ENCODE assay signal across 13 mouse cellular contexts in the genomic region with DNA sequence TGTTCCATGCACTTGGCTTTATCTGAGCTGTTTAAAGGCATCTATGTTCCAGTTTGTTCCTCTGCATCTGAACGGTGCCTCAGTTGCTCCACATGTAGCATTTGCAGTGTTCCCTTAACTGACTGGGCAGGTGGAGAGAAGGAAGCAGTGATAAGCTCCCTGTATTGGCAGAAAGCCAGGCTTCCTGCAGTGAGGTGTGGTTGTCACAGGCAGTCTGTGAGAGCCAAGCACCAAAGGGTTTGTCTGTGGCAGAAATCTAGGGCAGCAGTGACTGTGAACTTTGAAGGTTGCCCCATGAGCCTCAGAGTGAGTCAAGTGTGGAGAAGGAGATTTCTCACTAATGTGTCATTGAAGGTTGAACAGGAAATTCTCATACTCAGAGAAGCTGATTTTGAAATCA. TPM values are rescaled to one million over a fixed set of nuclear protein-coding genes. Genes with fewer than 3 reads are reported as not detected.
DNase-seq lines count a peak whose midpoint lies in the region; ATAC-seq lines count a peak whose summit lies in the region.
"Had no signal": no experiment of that assay in that cellular context is flagged by ENCODE, and none has a peak within 500 bp of the region (broad histone marks: within the 10 kb centered on the region; RNA-seq: fewer than 3 reads in every experiment).

No protein-coding gene starts in this region.

- H3K9me3 ChIP-seq in liver, embryonic 16.5 days (replicated peaks; ENCODE audit: control insufficient read depth, low read length): no peaks in the 10 kb centered on the region
- H3K9me3 ChIP-seq in liver, embryonic 12.5 days (replicated peaks): no peaks in the 10 kb centered on the region

- H3K27me3 ChIP-seq in liver, embryonic 16.5 days (ENCODE audit: control insufficient read depth, insufficient read depth, low read depth, low read length): no peaks in the 10 kb centered on the region
- H3K27me3 ChIP-seq in liver, embryonic 12.5 days (replicated peaks): no peaks in the 10 kb centered on the region

- no peak for ATAC-seq in CD4-positive, CD25-positive, alpha-beta regulatory T cell, adult 4 months
- ATAC-seq in liver, embryonic 16.5 days (ENCODE audit: low read depth): 0 out of 2 replicates have a peak, but pooled peaks have one; percentile 27
- ATAC-seq in liver, embryonic 12.5 days: no peak

- H3K9ac ChIP-seq in liver, embryonic 16.5 days (ENCODE audit: low read depth, low read length): no peak overlapping the region
- no peak overlapping the region for H3K9ac ChIP-seq in liver, embryonic 12.5 days

- no peak overlapping the region for H3K27ac ChIP-seq in liver, embryonic 16.5 days (ENCODE audit: low read length)
- H3K27ac ChIP-seq in liver, embryonic 12.5 days: no peak overlapping the region

- no peaks in the 10 kb centered on the region for H3K4me1 ChIP-seq in liver, embryonic 16.5 days (ENCODE audit: control insufficient read depth, low read depth, low read length)
- H3K4me1 ChIP-seq in liver, embryonic 12.5 days: no peaks in the 10 kb centered on the region

- H3K36me3 ChIP-seq in liver, embryonic 16.5 days (ENCODE audit: control insufficient read depth, insufficient read depth): no peaks in the 10 kb centered on the region
- H3K36me3 ChIP-seq in liver, embryonic 12.5 days: no peaks in the 10 kb centered on the region

- intact Hi-C loops in heart, postnatal 14 days (cut with DNase I): no loop called here

- H3K4me3 ChIP-seq in liver, embryonic 16.5 days (ENCODE audit: low read depth, low read length): no peak overlapping the region
- H3K4me3 ChIP-seq in liver, embryonic 12.5 days: no peak overlapping the region

- WGBS in liver, embryonic 16.5 days (ENCODE audit: insufficient replicate concordance): 36% methylated on average over 1 of the region's 1 CpGs
- 30% methylated on average over 1 of the region's 1 CpGs for WGBS in liver, embryonic 12.5 days (ENCODE audit: insufficient replicate concordance)

- DNase-seq in CD4-positive, CD25-positive, alpha-beta regulatory T cell, adult 2 months (ENCODE audit: low read depth, low spot score): peak; percentile 29
- peak; percentile 20 for DNase-seq in adrenal gland, adult 8-10 months
- DNase-seq in natural killer cell, adult 2 months (ENCODE audit: low spot score in 2 of 2): peak; percentile 60 to 69
- DNase-seq in layer of hippocampus, adult 9-11 months: no peak
- no peak for DNase-seq in heart, postnatal 14 days
- DNase-seq: cerebellum, adult 9-11 months had no signal

- no peak overlapping the region for H3K4me2 ChIP-seq in liver, embryonic 16.5 days (ENCODE audit: low read depth, low read length)
- H3K4me2 ChIP-seq in liver, embryonic 12.5 days: no peak overlapping the region

RNA-seq across cellular contexts. Expression of gene Klrc1, which starts 1.6 kb away (rescaled TPM):
- under 1 TPM in 1 of 2 experiments, not detected in 1; 0.17 TPM for polyA plus RNA-seq in CD4-positive, CD25-positive, alpha-beta regulatory T cell, adult 4 months (2017; shearing (Covaris generic))
- 0.39 and 0.45 TPM in 2 replicates for polyA plus RNA-seq in liver, embryonic 16.5 days (2015; fragmentation: Nextera tagmentation; extraction: Ambion mirVana)
- not detected in 2 replicates for polyA plus RNA-seq in liver, embryonic 12.5 days (2016; fragmentation: Nextera tagmentation; extraction: Ambion mirVana)
- total RNA-seq in adrenal gland, adult 8-10 months (2022): under 1 TPM; 0.14 to 0.49 (median 0.25) TPM
- not detected for total RNA-seq in heart, postnatal 14 days (2021)
- total RNA-seq: left cerebral cortex, adult 8-10 months had no signal
- polyA plus RNA-seq: hindbrain, embryonic 11.5 days had no signal

RNA-seq across cellular contexts. Expression of gene Klrc2, which starts 19.9 kb away (rescaled TPM):
- polyA plus RNA-seq in CD4-positive, CD25-positive, alpha-beta regulatory T cell, adult 4 months (2017; shearing (Covaris generic)): under 1 TPM in 1 of 2 experiments, not detected in 1; 0.19 TPM
- polyA plus RNA-seq in liver, embryonic 16.5 days (2015; fragmentation: Nextera tagmentation; extraction: Ambion mirVana): 0.05 TPM in 1 of 2 replicates, not detected in the other
- polyA plus RNA-seq in liver, embryonic 12.5 days (2016; fragmentation: Nextera tagmentation; extraction: Ambion mirVana): not detected in 2 replicates
- under 1 TPM in 1 of 4 experiments, not detected in 3; 0.31 TPM for total RNA-seq in adrenal gland, adult 8-10 months (2022)
- not detected for total RNA-seq in heart, postnatal 14 days (2021)
- total RNA-seq: left cerebral cortex, adult 8-10 months had no signal
- polyA plus RNA-seq: gonadal fat pad, adult 2 months; hindbrain, embryonic 11.5 days; lung, embryonic 16.5 days had no signal

RNA-seq across cellular contexts. Expression of gene Klri1, which starts 36.6 kb away (rescaled TPM):
- not detected for polyA plus RNA-seq in CD4-positive, CD25-positive, alpha-beta regulatory T cell, adult 4 months (2017; shearing (Covaris generic))
- 0.17 TPM in 1 of 2 replicates, not detected in the other for polyA plus RNA-seq in liver, embryonic 16.5 days (2015; fragmentation: Nextera tagmentation; extraction: Ambion mirVana)
- not detected in 2 replicates for polyA plus RNA-seq in liver, embryonic 12.5 days (2016; fragmentation: Nextera tagmentation; extraction: Ambion mirVana)
- not detected for total RNA-seq in adrenal gland, adult 8-10 months (2022)
- total RNA-seq in heart, postnatal 14 days (2021): not detected
- total RNA-seq: left cerebral cortex, adult 8-10 months had no signal
- polyA plus RNA-seq: gonadal fat pad, adult 2 months; hindbrain, embryonic 11.5 days; lung, embryonic 16.5 days had no signal

RNA-seq across cellular contexts. Expression of gene Klrc3, which starts 37.2 kb away (rescaled TPM):
- not detected for polyA plus RNA-seq in CD4-positive, CD25-positive, alpha-beta regulatory T cell, adult 4 months (2017; shearing (Covaris generic))
- polyA plus RNA-seq in liver, embryonic 16.5 days (2015; fragmentation: Nextera tagmentation; extraction: Ambion mirVana): not detected in 2 replicates
- polyA plus RNA-seq in liver, embryonic 12.5 days (2016; fragmentation: Nextera tagmentation; extraction: Ambion mirVana): not detected in 2 replicates
- not detected for total RNA-seq in adrenal gland, adult 8-10 months (2022)
- total RNA-seq in heart, postnatal 14 days (2021): not detected
- total RNA-seq: left cerebral cortex, adult 8-10 months had no signal
- polyA plus RNA-seq: hindbrain, embryonic 11.5 days; lung, embryonic 16.5 days had no signal

RNA-seq across cellular contexts. Expression of gene Klrk1, which starts 56.7 kb away (rescaled TPM):
- under 1 TPM; 0.39 to 0.49 TPM for polyA plus RNA-seq in CD4-positive, CD25-positive, alpha-beta regulatory T cell, adult 4 months (2017; shearing (Covaris generic))
- 0.68 and 0.77 TPM in 2 replicates for polyA plus RNA-seq in liver, embryonic 16.5 days (2015; fragmentation: Nextera tagmentation; extraction: Ambion mirVana)
- 0.16 and 0.21 TPM in 2 replicates for polyA plus RNA-seq in liver, embryonic 12.5 days (2016; fragmentation: Nextera tagmentation; extraction: Ambion mirVana)
- 1 to 10 TPM in 2 of 4 experiments, under 1 TPM in 2; 0.31 to 1.6 (median 1.0) TPM for total RNA-seq in adrenal gland, adult 8-10 months (2022)
- not detected for total RNA-seq in heart, postnatal 14 days (2021)
- total RNA-seq: left cerebral cortex, adult 8-10 months had no signal

Comparison
In these comparisons a context has a peak if more than half of its experiments do, and no peak if none do; other contexts are left out.
1. DNase-seq: peak in CD4-positive, CD25-positive, alpha-beta regulatory T cell, adult 2 months (single experiment), adrenal gland, adult 8-10 months (single experiment) and natural killer cell, adult 2 months (2 of 2); none in layer of hippocampus, adult 9-11 months (single experiment) and heart, postnatal 14 days (0 of 2).